Mouse (Mus musculus) cerebellum, adult 2 months (tissue): ENCODE measurements around the gene Gpatch8. TPM values are rescaled to one million over a fixed set of nuclear protein-coding genes. Genes with fewer than 3 reads are reported as not detected.

Experiments
- DNase-seq, 2 experiments: peaks; one replicate each; pipeline ENCODE4 v3.0.0; 2021
- H3K27ac ChIP-seq: fragments of 200-500 bp; 2 replicates; pipeline ENCODE4 v1.5.1; 2012; ENCODE audit warnings: low read length, control low read depth, inconsistent platforms; ENCODE audit not compliant: insufficient read depth
- H3K27me3 ChIP-seq: fragments of 200-500 bp; 2 replicates; pipeline ENCODE4 v1.6.1; 2012; ENCODE audit warnings: inconsistent platforms, mild to moderate bottlenecking, low read length, moderate library complexity; ENCODE audit not compliant: control insufficient read depth, insufficient read depth
- H3K4me1 ChIP-seq: fragments of 200-500 bp; 2 replicates; pipeline ENCODE4 v1.6.1; 2011; ENCODE audit warnings: low read length; ENCODE audit not compliant: control insufficient read depth, insufficient read depth
- H3K4me3 ChIP-seq: fragments of 200-500 bp; replicated peaks from 2 replicates; pipeline ENCODE3; 2011; ENCODE audit warnings: mild to moderate bottlenecking, low read depth, low read length, control low read depth; ENCODE audit not compliant: insufficient read depth
- CTCF ChIP-seq: fragments of 200-500 bp; IDR thresholded peaks from 2 replicates; pipeline ENCODE4 v1.5.1; 2011; ENCODE audit warnings: low read depth, mild to moderate bottlenecking, control low read depth, low read length, moderate library complexity, borderline replicate concordance; ENCODE audit not compliant: insufficient read depth
- POLR2A ChIP-seq: fragments of 200-500 bp; IDR thresholded peaks from 2 replicates; pipeline ENCODE4 v1.6.1; 2011; ENCODE audit warnings: low read length, control low read depth, borderline replicate concordance; ENCODE audit not compliant: insufficient read depth
- WGBS: fragments of 180-500 bp; shearing (Covaris S2); methylation state at CpG from one replicate; pipeline ENCODE4 v1.1.7; 2018; 5-methylcytosine and 5-hydroxymethylcytosine counted together
- polyA plus RNA-seq: library from polyadenylated mRNA; depleted of rRNA; stranded (reverse); fragments of >200 nt; gene quantifications from 2 replicates; pipeline ENCODE4 v1.2.3, GENCODE M21; 2012

Gene Gpatch8
- polyA plus RNA-seq, 1 experiment = 64.7 TPM

GRCm38 (mm10) chr11:102578341-102579118 is 22.3 kb upstream of the Gpatch8 start:
- Histone ChIP-seq H3K27ac (no peak overlapping the region), H3K4me1 (peaks cover 3% of the 10 kb centered on the region; the same call in 1 of the 2 replicates), H3K4me3 (no peak overlapping the region), H3K27me3 (no peaks in the 10 kb centered on the region; the same call in 1 of the 2 replicates)
- TF ChIP-seq CTCF (peak; percentile 71), POLR2A (no peak)
- peak; percentile 48 to 60 for DNase-seq
- 10% methylated on average over 27 of the region's 27 CpGs for WGBS

- 61% methylated on average over 13 of the region's 13 CpGs for WGBS
- H3K27ac ChIP-seq = no peak overlapping the region
- no peak for DNase-seq
- no peaks in the 10 kb centered on the region; the same call in 1 of the 2 replicates for H3K27me3 ChIP-seq
- TF ChIP-seq POLR2A = no peak
- no peak for TF ChIP-seq CTCF
- H3K4me1 ChIP-seq = peaks cover 3% of the 10 kb centered on the region; the same call in 1 of the 2 replicates
- no peak overlapping the region for H3K4me3 ChIP-seq
These were observed 20.0 kb upstream of the Gpatch8 start for GRCm38 (mm10) chr11:102576050-102576754.

GRCm38 (mm10) chr11:102575034-102575433 is 18.8 kb upstream of the Gpatch8 start:
- H3K4me3 ChIP-seq = no peak overlapping the region
- no peak overlapping the region for H3K27ac ChIP-seq
- no peak for TF ChIP-seq POLR2A
- TF ChIP-seq CTCF = no peak
- WGBS = 61% methylated on average over 1 of the region's 1 CpGs
- no peaks in the 10 kb centered on the region; the same call in 1 of the 2 replicates for H3K27me3 ChIP-seq
- peaks cover 3% of the 10 kb centered on the region; the same call in 1 of the 2 replicates for H3K4me1 ChIP-seq
- no peak for DNase-seq

GRCm38 (mm10) chr11:102572866-102573663 is 16.9 kb upstream of the Gpatch8 start:
- WGBS = 10% methylated on average over 18 of the region's 18 CpGs
- peak overlapping the region; percentile 88 for H3K4me3 ChIP-seq
- TF ChIP-seq POLR2A = no peak
- TF ChIP-seq CTCF = peak; percentile 80
- no peaks in the 10 kb centered on the region for H3K27me3 ChIP-seq
- DNase-seq = peak; percentile 67 to 85
- H3K27ac ChIP-seq = no peak overlapping the region
- no peaks in the 10 kb centered on the region for H3K4me1 ChIP-seq

- Histone ChIP-seq H3K4me3 (no peak overlapping the region), H3K27me3 (no peaks in the 10 kb centered on the region), H3K4me1 (no peaks in the 10 kb centered on the region), H3K27ac (no peak overlapping the region)
- DNase-seq = no peak
- no peak for TF ChIP-seq POLR2A
- TF ChIP-seq CTCF = no peak
- 76% methylated on average over 7 of the region's 7 CpGs for WGBS
These were observed 12.7 kb upstream of the Gpatch8 start for GRCm38 (mm10) chr11:102568756-102569377.

GRCm38 (mm10) chr11:102568191-102568590 is 12.0 kb upstream of the Gpatch8 start:
- Histone ChIP-seq H3K27ac (no peak overlapping the region), H3K4me3 (no peak overlapping the region), H3K4me1 (no peaks in the 10 kb centered on the region), H3K27me3 (no peaks in the 10 kb centered on the region)
- 76% methylated on average over 12 of the region's 12 CpGs for WGBS
- TF ChIP-seq POLR2A = no peak
- 0 out of 2 replicates have a peak, but pooled peaks have one; percentile 28 for TF ChIP-seq CTCF
- no peak for DNase-seq

- no peaks in the 10 kb centered on the region for H3K4me1 ChIP-seq
- TF ChIP-seq CTCF = no peak
- TF ChIP-seq POLR2A = no peak
- no peak for DNase-seq
- 96% methylated on average over 15 of the region's 15 CpGs for WGBS
- no peak overlapping the region for H3K4me3 ChIP-seq
- H3K27ac ChIP-seq = no peak overlapping the region
- no peaks in the 10 kb centered on the region for H3K27me3 ChIP-seq
These were observed 11.5 kb upstream of the Gpatch8 start for GRCm38 (mm10) chr11:102567723-102568122.
